Mouse (Mus musculus) lung, embryonic 14.5 days (tissue): ENCODE data around the gene Cand2. TPM values are rescaled to one million over a fixed set of nuclear protein-coding genes. Genes with fewer than 3 reads are reported as not detected.
"Not testable (repeated sequence)": the region's sequence is repeated elsewhere in the genome, so short reads cannot be mapped to it uniquely, and the experiment has no call there.

Experiments
- ATAC-seq: fragments of 200-750 bp; cut with Nextera tagmentation; 2 replicates; pipeline ENCODE4 v1.8.0; 2017; ENCODE audit warnings: mild to moderate bottlenecking, moderate TSS enrichment, moderate library complexity; ENCODE audit not compliant: insufficient read depth
- DNase-seq: peaks from one replicate; pipeline ENCODE4 v3.0.0-alpha.2; 2015
- H3K27ac ChIP-seq: fragments of 300-500 bp; sonication (generic); 2 replicates; pipeline ENCODE4 v1.5.1; 2014; ENCODE audit warnings: low read depth, mild to moderate bottlenecking, moderate library complexity
- H3K27me3 ChIP-seq: fragments of 300-500 bp; sonication (generic); 2 replicates; pipeline ENCODE4 v1.6.1; 2014; ENCODE audit warnings: low read length, control low read depth; ENCODE audit not compliant: insufficient read depth
- H3K36me3 ChIP-seq: fragments of 300-500 bp; sonication (generic); 2 replicates; pipeline ENCODE4 v1.6.1; 2014; ENCODE audit warnings: control low read depth; ENCODE audit not compliant: insufficient read depth
- H3K4me1 ChIP-seq: fragments of 300-500 bp; sonication (generic); 2 replicates; pipeline ENCODE4 v1.6.1; 2014; ENCODE audit warnings: antibody characterized with exemption, control low read depth; ENCODE audit not compliant: insufficient read depth
- H3K4me2 ChIP-seq: fragments of 300-500 bp; sonication (generic); 2 replicates; pipeline ENCODE4 v1.6.1; 2014; ENCODE audit warnings: mild to moderate bottlenecking
- H3K4me3 ChIP-seq: fragments of 300-500 bp; sonication (generic); 2 replicates; pipeline ENCODE4 v1.5.1; 2014; ENCODE audit warnings: low read depth, low read length
- H3K9ac ChIP-seq: fragments of 300-500 bp; sonication (generic); 2 replicates; pipeline ENCODE4 v1.6.1; 2014
- H3K9me3 ChIP-seq: fragments of 300-500 bp; sonication (generic); 2 replicates; pipeline ENCODE4 v1.6.1; 2016; ENCODE audit warnings: low read depth, low read length, control low read depth
- CTCF ChIP-seq: IDR thresholded peaks from 2 replicates; pipeline ENCODE4 v1.5.1; 2016; ENCODE audit warnings: antibody characterized with exemption, low read depth
- WGBS: fragments of 180-500 bp; shearing (Covaris S2); extraction: QIAGEN DNeasy Blood & Tissue Kit; methylation state at CpG from one replicate; pipeline ENCODE4 v1.1.7; 2014; 5-methylcytosine and 5-hydroxymethylcytosine counted together
- polyA plus RNA-seq: library from polyadenylated mRNA; unstranded; fragments of >200 nt; fragmentation: Nextera tagmentation; extraction: Ambion mirVana; gene quantifications from 2 replicates; pipeline ENCODE4 v1.2.1, GENCODE M21; 2014

Cand2 gene
- polyA plus RNA-seq, 1 experiment from 2014 or later = 46.3 TPM

DNA sequence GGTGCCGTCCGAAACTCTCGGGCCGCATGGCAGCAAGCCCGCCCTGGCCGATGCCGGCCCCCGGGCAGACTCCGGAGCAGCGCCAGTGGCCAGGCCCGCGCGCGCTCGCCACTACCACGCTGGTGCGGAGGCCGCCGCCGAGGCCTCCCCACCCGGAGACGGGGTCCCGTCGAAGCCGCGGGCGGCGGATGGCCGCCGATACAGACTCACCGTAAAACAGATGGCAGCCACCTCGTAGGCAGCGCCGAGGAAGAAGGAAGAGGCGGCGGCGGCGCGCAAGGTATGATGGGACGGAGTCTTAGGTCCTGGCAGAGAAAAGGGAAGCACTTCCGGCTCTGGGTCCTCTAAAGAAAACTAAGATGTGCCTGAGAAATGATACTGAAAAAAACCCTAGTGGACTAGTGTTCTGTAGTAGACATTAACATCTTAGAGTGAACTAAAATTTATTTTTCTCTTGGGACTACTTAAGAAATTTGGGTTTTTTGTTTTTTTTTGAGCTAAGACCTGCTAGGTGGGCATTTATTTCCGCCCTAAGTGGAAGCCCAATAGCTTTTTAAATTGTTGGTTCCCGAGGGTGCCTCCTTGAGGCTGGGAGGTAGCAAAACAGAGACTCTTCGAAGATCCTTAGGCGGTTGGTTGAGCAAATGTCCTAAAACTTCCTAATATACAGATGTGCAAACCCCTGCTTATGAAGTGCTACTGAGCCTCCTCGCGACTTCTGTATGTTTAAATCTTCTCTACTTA, 34.3 kb downstream of the Cand2 start, which contains the start of gene Rpl32:
Rpl32 (minus strand) TSS at position 260 of the 744 bp plus-strand sequence.
- Histone ChIP-seq H3K9me3 (no peaks in the 10 kb centered on the region), H3K4me3 (peak within 1 kb of the TSS; percentile 98), H3K4me1 (peaks cover 5% of the 10 kb centered on the region; the same call in 1 of the 2 replicates), H3K27ac (peak within 1 kb of the TSS; percentile 97), H3K27me3 (no peaks in the 10 kb centered on the region), H3K4me2 (peak within 1 kb of the TSS; percentile 81), H3K36me3 (peaks cover 41% of the 10 kb centered on the region), H3K9ac (peak within 1 kb of the TSS; percentile 100)
- TF ChIP-seq CTCF = peak; percentile 59
- under 1% methylated on average over 47 of the region's 47 CpGs for WGBS
- peak; percentile 95 for DNase-seq
- peak; percentile 77 for ATAC-seq

DNA sequence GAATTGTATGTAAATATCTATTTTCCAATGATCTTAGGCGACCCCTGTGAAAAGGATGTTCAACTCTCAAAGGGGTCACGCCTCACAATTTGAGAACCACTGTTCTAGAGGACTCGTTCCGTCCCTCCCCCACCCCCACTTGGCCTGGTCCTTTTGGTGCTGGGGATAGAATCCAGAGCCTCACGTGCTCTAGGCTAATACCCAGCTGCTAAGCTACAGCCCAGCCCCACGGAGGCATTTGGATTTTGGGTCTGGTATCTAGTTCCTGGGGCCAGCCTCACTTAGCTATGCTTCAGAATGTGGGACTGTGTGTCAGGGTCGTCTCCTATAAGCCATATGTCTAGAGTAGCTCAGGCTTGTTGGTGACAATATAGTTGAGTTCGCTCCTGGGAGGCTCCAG, 37.3 kb downstream of the Cand2 start:
- peaks cover 3% of the 10 kb centered on the region; the same call in 1 of the 2 replicates for H3K4me1 ChIP-seq

DNA sequence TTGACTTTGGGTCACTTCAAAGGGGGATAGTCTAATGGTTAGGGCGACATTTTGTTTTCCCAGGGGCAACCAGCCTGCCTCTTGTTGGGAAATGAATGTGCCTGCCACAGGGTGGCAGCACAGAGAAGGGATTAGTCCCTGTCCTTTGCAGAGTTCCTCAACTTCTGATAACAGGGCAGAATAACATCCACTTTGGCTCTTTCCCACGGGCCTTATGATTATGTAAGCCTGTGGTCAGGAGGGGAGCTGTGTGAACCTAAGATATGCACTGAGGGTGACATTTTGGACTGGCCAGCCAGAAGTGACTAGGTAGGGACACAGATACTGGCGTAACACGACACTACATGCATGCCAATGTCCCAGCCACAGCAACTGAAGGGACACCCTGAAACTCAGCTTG, 39.8 kb downstream of the Cand2 start:
- 26% methylated on average over 4 of the region's 4 CpGs for WGBS
- no peak overlapping the region for H3K4me3 ChIP-seq
- TF ChIP-seq CTCF = peak; percentile 68
- no peaks in the 10 kb centered on the region for H3K9me3 ChIP-seq
- H3K27me3 ChIP-seq = no peaks in the 10 kb centered on the region
- DNase-seq (peak; percentile 79), ATAC-seq (peak; percentile 25)
- H3K9ac ChIP-seq = no peak overlapping the region
- no peak overlapping the region for H3K27ac ChIP-seq
- no peaks in the 10 kb centered on the region for H3K4me1 ChIP-seq
- no peak overlapping the region for H3K4me2 ChIP-seq
- H3K36me3 ChIP-seq = no peaks in the 10 kb centered on the region

More for the DNA sequence above, 37.3 kb downstream of the Cand2 start:
- Histone ChIP-seq H3K27ac (no peak overlapping the region), H3K4me2 (no peak overlapping the region), H3K9me3 (no peaks in the 10 kb centered on the region), H3K4me3 (no peak overlapping the region), H3K9ac (no peak overlapping the region), H3K27me3 (no peaks in the 10 kb centered on the region), H3K36me3 (peaks cover 11% of the 10 kb centered on the region)
- WGBS = 54% methylated on average over 8 of the region's 8 CpGs
- no peak for TF ChIP-seq CTCF
- DNase-seq (no peak), ATAC-seq (no peak)

DNA sequence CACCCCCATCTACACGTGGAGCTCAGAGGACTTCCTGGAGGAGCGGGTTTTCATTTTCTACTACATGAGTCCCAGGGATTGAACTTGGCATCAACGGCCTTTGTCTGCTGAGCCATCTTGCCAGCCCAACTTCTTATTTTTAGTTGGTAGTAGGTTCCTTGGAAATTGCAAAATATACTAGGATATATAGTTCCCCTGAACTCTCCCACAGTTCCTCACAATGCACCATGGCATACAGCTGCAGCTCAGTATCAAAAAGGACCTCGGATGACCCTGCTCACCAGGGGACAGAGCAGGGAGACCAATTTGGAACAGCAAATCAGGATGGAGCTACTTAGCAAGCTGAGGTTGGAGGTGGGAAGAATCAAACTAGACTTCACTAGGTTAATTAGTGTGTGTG, 40.7 kb downstream of the Cand2 start:
- WGBS = 77% methylated on average over 4 of the region's 4 CpGs
- H3K27ac ChIP-seq = no peak overlapping the region
- H3K4me1 ChIP-seq = no peaks in the 10 kb centered on the region
- no peak overlapping the region for H3K4me2 ChIP-seq
- no peak overlapping the region for H3K4me3 ChIP-seq
- no peak for TF ChIP-seq CTCF
- ATAC-seq (no peak), DNase-seq (no peak)
- no peaks in the 10 kb centered on the region for H3K9me3 ChIP-seq
- H3K27me3 ChIP-seq = no peaks in the 10 kb centered on the region
- H3K36me3 ChIP-seq = no peaks in the 10 kb centered on the region
- H3K9ac ChIP-seq = no peak overlapping the region

DNA sequence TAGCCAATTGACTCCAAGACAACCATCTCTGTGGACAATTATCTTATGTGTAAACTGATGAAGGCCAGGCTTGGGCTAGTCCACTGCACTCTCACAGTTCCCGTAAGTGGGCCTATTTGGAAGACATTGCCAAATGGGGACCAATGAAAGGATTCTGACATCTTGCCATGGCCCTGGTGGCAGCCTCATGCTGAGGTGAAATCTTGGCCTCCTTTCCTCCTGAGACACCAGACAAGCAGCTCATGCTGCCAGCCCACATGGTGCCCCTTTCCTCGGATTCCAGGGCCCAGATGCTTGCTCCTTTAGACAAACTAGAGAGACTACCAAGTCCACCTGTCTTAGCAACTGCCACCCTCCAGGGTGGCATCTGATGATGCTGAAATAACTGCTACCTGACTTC, 43.8 kb downstream of the Cand2 start:
- ATAC-seq (no peak), DNase-seq (no peak)
- Histone ChIP-seq H3K4me3 (no peak overlapping the region), H3K4me2 (no peak overlapping the region), H3K27me3 (no peaks in the 10 kb centered on the region), H3K36me3 (no peaks in the 10 kb centered on the region), H3K4me1 (no peaks in the 10 kb centered on the region), H3K9me3 (no peaks in the 10 kb centered on the region), H3K27ac (no peak overlapping the region), H3K9ac (no peak overlapping the region)
- no peak for TF ChIP-seq CTCF
- WGBS = 62% methylated on average over 2 of the region's 2 CpGs

DNA sequence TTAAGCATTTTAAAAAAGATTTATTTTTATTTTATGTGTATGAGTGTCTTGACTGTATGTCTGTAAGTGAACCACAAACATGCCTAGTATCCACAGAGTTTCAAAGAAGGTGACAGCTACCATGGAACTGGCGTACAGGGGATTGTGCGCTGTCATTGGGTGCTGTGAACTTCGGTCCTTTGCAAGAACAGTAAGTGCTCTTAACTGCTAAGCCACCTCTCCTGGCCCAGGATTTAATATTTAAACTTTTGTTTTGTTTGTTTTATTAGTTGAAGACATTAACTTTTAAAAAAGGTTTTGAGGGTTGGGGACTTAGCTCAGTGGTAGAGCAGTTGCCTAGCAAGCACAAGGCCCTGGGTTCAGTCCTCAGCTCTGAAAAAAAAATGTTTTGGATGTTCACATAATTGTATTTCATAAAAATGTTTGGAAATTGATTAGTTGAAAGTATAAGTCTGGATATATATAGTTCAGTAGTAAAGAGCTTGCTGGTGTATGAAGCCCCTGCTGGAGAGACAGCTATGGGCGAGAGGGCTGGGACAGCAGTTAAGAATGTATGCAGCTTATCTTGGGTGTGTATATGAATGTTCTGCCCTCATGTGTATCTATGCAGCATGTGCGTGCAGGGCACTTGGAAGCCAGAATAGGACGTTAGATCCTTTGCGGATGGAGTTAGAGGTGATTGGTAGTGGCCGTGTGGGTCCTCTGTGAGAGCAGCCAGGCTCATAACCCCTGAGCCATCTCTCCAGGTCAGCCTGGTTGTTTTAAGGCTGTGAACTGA, 47.1 kb downstream of the Cand2 start:
- Histone ChIP-seq H3K4me2 (no peak overlapping the region), H3K9me3 (no peaks in the 10 kb centered on the region), H3K9ac (no peak overlapping the region), H3K4me1 (no peaks in the 10 kb centered on the region), H3K4me3 (no peak overlapping the region), H3K36me3 (no peaks in the 10 kb centered on the region), H3K27ac (no peak overlapping the region), H3K27me3 (no peaks in the 10 kb centered on the region)
- TF ChIP-seq CTCF = no peak
- no peak for ATAC-seq
- 78% methylated on average over 8 of the region's 8 CpGs for WGBS
- no peak for DNase-seq

DNA sequence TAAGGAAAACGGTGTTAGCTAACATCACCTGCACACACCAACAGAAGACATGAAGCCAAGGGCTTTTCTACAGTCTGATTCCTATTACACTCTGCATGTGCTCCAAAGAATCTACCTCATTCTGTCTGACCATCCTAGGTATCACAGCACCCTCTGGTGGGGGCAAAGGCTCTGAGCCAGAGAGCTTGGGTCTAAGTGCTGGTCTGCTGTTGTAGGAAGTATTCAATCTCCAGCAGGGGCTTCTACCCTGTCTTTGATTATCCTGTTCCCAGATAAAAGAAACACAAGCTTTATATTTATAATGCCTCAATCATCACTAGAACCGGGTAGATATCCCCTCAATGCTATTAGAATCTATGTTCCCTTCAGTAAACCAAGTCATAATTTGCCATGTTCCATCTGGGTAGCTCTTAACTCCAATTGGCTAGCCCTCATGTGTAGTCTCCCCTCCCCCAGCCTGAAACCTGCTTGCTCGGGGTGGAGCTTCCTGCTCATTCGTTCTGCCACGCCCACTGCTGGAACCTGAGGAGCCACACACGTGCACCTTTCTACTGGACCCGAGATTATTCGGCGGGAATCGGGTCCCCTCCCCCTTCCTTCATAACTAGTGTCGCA, 49.6 kb downstream of the Cand2 start:
- H3K36me3 ChIP-seq, H3K27me3 ChIP-seq, H3K9ac ChIP-seq, H3K4me1 ChIP-seq, H3K9me3 ChIP-seq: not testable (repeated sequence)
- 6% methylated on average over 3 of the region's 11 CpGs for WGBS
- H3K4me3 ChIP-seq = peak overlapping the region; percentile 18; the same call in 1 of the 2 replicates
- ATAC-seq (peak; percentile 97), DNase-seq (peak; percentile 92)
- peak overlapping the region; percentile 19; the same call in 1 of the 2 replicates for H3K27ac ChIP-seq
- TF ChIP-seq CTCF = peak; percentile 81
- H3K4me2 ChIP-seq = peak overlapping the region; percentile 38
